26 mouse cellular contexts compared by ENCODE assay signal in the genomic region with DNA sequence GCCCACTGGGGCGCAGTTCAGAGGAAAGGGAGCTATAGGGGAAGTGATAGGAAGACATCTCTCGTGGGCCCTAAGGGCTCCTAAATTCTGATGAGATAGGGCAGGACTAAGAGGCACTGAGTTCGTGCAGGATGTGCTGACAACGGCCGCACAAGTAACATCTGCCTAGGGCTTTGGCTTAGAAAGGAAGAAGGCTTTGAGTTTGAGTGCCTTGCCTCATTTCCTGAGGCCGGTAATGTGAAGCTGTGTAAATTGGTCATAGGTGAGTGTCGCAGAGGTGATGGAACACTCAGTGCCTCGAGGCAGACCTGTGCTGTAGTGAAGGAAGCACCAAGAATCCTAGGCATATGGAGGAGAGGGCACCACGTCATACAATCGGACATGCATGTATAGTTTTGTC. TPM values are rescaled to one million over a fixed set of nuclear protein-coding genes. Genes with fewer than 3 reads are reported as not detected.
A peak's percentile ranks its signal among the peaks of the same experiment; 100 is the strongest.
DNase-seq lines count a peak whose midpoint lies in the region; ATAC-seq lines count a peak whose summit lies in the region.
"Had no signal": no experiment of that assay in that cellular context is flagged by ENCODE, and none has a peak within 500 bp of the region (broad histone marks: within the 10 kb centered on the region; RNA-seq: fewer than 3 reads in every experiment).

No protein-coding gene starts in this region.

- ATAC-seq in lung, embryonic 16.5 days (ENCODE audit: low read depth) = no peak
- no peak for ATAC-seq in liver, embryonic 13.5 days (ENCODE audit: low read depth)
- ATAC-seq in neural tube, embryonic 15.5 days (ENCODE audit: low FRiP score) = no peak
- ATAC-seq: activated CD4-positive, CD25-positive, alpha-beta regulatory T cell, adult 4 months; forebrain, embryonic 15.5 days; intestine, postnatal 0 days; midbrain, embryonic 15.5 days had no signal

- H3K36me3 ChIP-seq in heart, embryonic 10.5 days = peaks cover 71% of the 10 kb centered on the region
- H3K36me3 ChIP-seq in lung, embryonic 16.5 days (ENCODE audit: control insufficient read depth, insufficient read depth, low read length) = peaks cover 7% of the 10 kb centered on the region
- H3K36me3 ChIP-seq in liver, embryonic 13.5 days = peaks cover 79% of the 10 kb centered on the region
- H3K36me3 ChIP-seq in neural tube, embryonic 15.5 days = no peaks in the 10 kb centered on the region
- H3K36me3 ChIP-seq: forebrain, embryonic 15.5 days; midbrain, embryonic 15.5 days had no signal

- 0 out of 2 replicates have a peak overlapping the region, but pooled peaks have one; percentile 5 for H3K9ac ChIP-seq in lung, embryonic 16.5 days (ENCODE audit: low read length)
- no peak overlapping the region for H3K9ac ChIP-seq in liver, embryonic 13.5 days
- H3K9ac ChIP-seq in neural tube, embryonic 15.5 days (replicated peaks) = no peak overlapping the region
- H3K9ac ChIP-seq: embryonic facial prominence, embryonic 15.5 days; forebrain, embryonic 15.5 days; limb, embryonic 13.5 days; midbrain, embryonic 15.5 days; neural tube, embryonic 12.5 days had no signal

- DNase-seq in heart, embryonic 10.5 days (ENCODE audit: low spot score) = no peak
- DNase-seq in heart, postnatal 14 days = no peak
- no peak for DNase-seq in lung, postnatal 4 days
- no peak for DNase-seq in liver, embryonic 13.5 days
- DNase-seq in MN1 (ENCODE audit: low spot score) = no peak
- DNase-seq: adrenal gland, adult 8-10 months; cerebellum, adult 2 months; cerebellum, postnatal 36 days; embryo, embryonic 11 days; gastrocnemius, postnatal 25 days; kidney, postnatal 25 days; lung, adult 2 months; retina, postnatal 1 day; right cerebral cortex, postnatal 25 days; thymus, postnatal 14 days had no signal

- no peaks in the 10 kb centered on the region for H3K27me3 ChIP-seq in heart, embryonic 10.5 days (ENCODE audit: insufficient read depth, poor library complexity, severe bottlenecking)
- H3K27me3 ChIP-seq in lung, embryonic 16.5 days (ENCODE audit: control insufficient read depth, insufficient read depth, low read depth, low read length) = no peaks in the 10 kb centered on the region
- no peaks in the 10 kb centered on the region for H3K27me3 ChIP-seq in liver, embryonic 13.5 days
- H3K27me3 ChIP-seq in neural tube, embryonic 15.5 days (replicated peaks) = no peaks in the 10 kb centered on the region
- H3K27me3 ChIP-seq: embryonic facial prominence, embryonic 15.5 days; forebrain, embryonic 15.5 days; limb, embryonic 13.5 days; midbrain, embryonic 15.5 days; neural tube, embryonic 12.5 days had no signal

- H3K4me1 ChIP-seq in heart, embryonic 10.5 days = peaks cover 27% of the 10 kb centered on the region
- no peaks in the 10 kb centered on the region for H3K4me1 ChIP-seq in lung, embryonic 16.5 days (replicated peaks; ENCODE audit: control insufficient read depth, insufficient read depth, low read length)
- H3K4me1 ChIP-seq in liver, embryonic 13.5 days (replicated peaks) = peaks cover 36% of the 10 kb centered on the region
- peaks cover 7% of the 10 kb centered on the region for H3K4me1 ChIP-seq in neural tube, embryonic 15.5 days
- H3K4me1 ChIP-seq: embryonic facial prominence, embryonic 15.5 days; limb, embryonic 13.5 days; neural tube, embryonic 12.5 days had no signal

- intact Hi-C loops in heart, postnatal 14 days (cut with DNase I) = no loop called here

- peak overlapping the region; percentile 4; the same call in 1 of the 2 replicates for H3K27ac ChIP-seq in heart, embryonic 10.5 days
- H3K27ac ChIP-seq in lung, embryonic 16.5 days (ENCODE audit: low read length) = no peak overlapping the region
- peak overlapping the region; percentile 37; the same call in 1 of the 2 replicates for H3K27ac ChIP-seq in liver, embryonic 13.5 days
- no peak overlapping the region for H3K27ac ChIP-seq in neural tube, embryonic 15.5 days (replicated peaks)
- H3K27ac ChIP-seq: embryonic facial prominence, embryonic 15.5 days; forebrain, embryonic 15.5 days; hindbrain, embryonic 10.5 days; limb, embryonic 13.5 days; midbrain, embryonic 15.5 days; neural tube, embryonic 12.5 days had no signal

- WGBS in heart, embryonic 10.5 days = 81% methylated on average over 10 of the region's 10 CpGs
- WGBS in lung, embryonic 16.5 days = 78% methylated on average over 10 of the region's 10 CpGs
- WGBS in liver, embryonic 13.5 days (ENCODE audit: insufficient replicate concordance) = 62% methylated on average over 10 of the region's 10 CpGs
- 91% methylated on average over 10 of the region's 10 CpGs for WGBS in neural tube, embryonic 15.5 days

- no peak overlapping the region for H3K4me3 ChIP-seq in heart, embryonic 10.5 days
- H3K4me3 ChIP-seq in lung, embryonic 16.5 days (ENCODE audit: low read length) = no peak overlapping the region
- no peak overlapping the region for H3K4me3 ChIP-seq in liver, embryonic 13.5 days (replicated peaks)
- H3K4me3 ChIP-seq in neural tube, embryonic 15.5 days (replicated peaks) = no peak overlapping the region
- H3K4me3 ChIP-seq: embryonic facial prominence, embryonic 15.5 days; forebrain, embryonic 15.5 days; hindbrain, embryonic 10.5 days; limb, embryonic 13.5 days; midbrain, embryonic 15.5 days; neural tube, embryonic 12.5 days had no signal

- H3K4me2 ChIP-seq in lung, embryonic 16.5 days (ENCODE audit: low read depth, low read length) = no peak overlapping the region
- no peak overlapping the region for H3K4me2 ChIP-seq in liver, embryonic 13.5 days
- H3K4me2 ChIP-seq in neural tube, embryonic 15.5 days = no peak overlapping the region
- H3K4me2 ChIP-seq: embryonic facial prominence, embryonic 15.5 days; forebrain, embryonic 15.5 days; limb, embryonic 13.5 days; midbrain, embryonic 15.5 days; neural tube, embryonic 12.5 days had no signal

- no peaks in the 10 kb centered on the region for H3K9me3 ChIP-seq in heart, embryonic 10.5 days
- no peaks in the 10 kb centered on the region for H3K9me3 ChIP-seq in lung, embryonic 16.5 days (ENCODE audit: control insufficient read depth, low read length)
- no peaks in the 10 kb centered on the region for H3K9me3 ChIP-seq in liver, embryonic 13.5 days (replicated peaks)
- H3K9me3 ChIP-seq in neural tube, embryonic 15.5 days (replicated peaks) = no peaks in the 10 kb centered on the region
- H3K9me3 ChIP-seq: embryonic facial prominence, embryonic 15.5 days; forebrain, embryonic 15.5 days; hindbrain, embryonic 10.5 days; limb, embryonic 13.5 days; midbrain, embryonic 15.5 days; neural tube, embryonic 12.5 days had no signal

RNA-seq across cellular contexts. Expression of gene Uba7, which starts 8.6 kb away (rescaled TPM):
- polyA plus RNA-seq in heart, embryonic 10.5 days (2016; fragmentation: Nextera tagmentation; extraction: Ambion mirVana) = 29.4 and 33.6 TPM in 2 replicates
- total RNA-seq in heart, postnatal 14 days (2021) = 10 to 100 TPM; 13.8 to 19.6 TPM
- polyA plus RNA-seq in lung, embryonic 16.5 days (2015; fragmentation: Nextera tagmentation; extraction: Ambion mirVana) = 20.6 and 24.2 TPM in 2 replicates
- 56.5 and 56.9 TPM in 2 replicates for polyA plus RNA-seq in liver, embryonic 13.5 days (2015; fragmentation: Nextera tagmentation; extraction: Ambion mirVana)
- polyA plus RNA-seq in neural tube, embryonic 15.5 days (2015; fragmentation: Nextera tagmentation; extraction: Ambion mirVana) = 5.6 and 23.0 TPM in 2 replicates

RNA-seq across cellular contexts. Expression of gene Gm20661, which starts 16.2 kb away (rescaled TPM):
- polyA plus RNA-seq in heart, embryonic 10.5 days (2016; fragmentation: Nextera tagmentation; extraction: Ambion mirVana) = 2.2 and 3.4 TPM in 2 replicates
- under 1 TPM; 0.61 to 0.65 TPM for total RNA-seq in heart, postnatal 14 days (2021)
- 3.4 and 4.8 TPM in 2 replicates for polyA plus RNA-seq in lung, embryonic 16.5 days (2015; fragmentation: Nextera tagmentation; extraction: Ambion mirVana)
- 0.53 and 0.56 TPM in 2 replicates for polyA plus RNA-seq in liver, embryonic 13.5 days (2015; fragmentation: Nextera tagmentation; extraction: Ambion mirVana)
- polyA plus RNA-seq in neural tube, embryonic 15.5 days (2015; fragmentation: Nextera tagmentation; extraction: Ambion mirVana) = 1.2 and 3.1 TPM in 2 replicates
- total RNA-seq: gastrocnemius, postnatal 25 days had no signal
- polyA plus RNA-seq: activated CD4-positive, CD25-positive, alpha-beta regulatory T cell, adult 4 months; C2C12 had no signal

RNA-seq across cellular contexts. Expression of gene Traip, which starts 16.7 kb away (rescaled TPM):
- polyA plus RNA-seq in heart, embryonic 10.5 days (2016; fragmentation: Nextera tagmentation; extraction: Ambion mirVana) = 18.7 and 30.8 TPM in 2 replicates
- total RNA-seq in heart, postnatal 14 days (2021) = 1 to 10 TPM; 1.2 to 1.8 TPM
- polyA plus RNA-seq in lung, embryonic 16.5 days (2015; fragmentation: Nextera tagmentation; extraction: Ambion mirVana) = 24.0 and 24.3 TPM in 2 replicates
- polyA plus RNA-seq in liver, embryonic 13.5 days (2015; fragmentation: Nextera tagmentation; extraction: Ambion mirVana) = 17.3 and 18.9 TPM in 2 replicates
- polyA plus RNA-seq in neural tube, embryonic 15.5 days (2015; fragmentation: Nextera tagmentation; extraction: Ambion mirVana) = 6.1 and 10.2 TPM in 2 replicates

RNA-seq across cellular contexts. Expression of gene Inka1, which starts 19.0 kb away (rescaled TPM):
- 58.7 and 71.1 TPM in 2 replicates for polyA plus RNA-seq in heart, embryonic 10.5 days (2016; fragmentation: Nextera tagmentation; extraction: Ambion mirVana)
- 10 to 100 TPM; 11.1 to 12.7 TPM for total RNA-seq in heart, postnatal 14 days (2021)
- polyA plus RNA-seq in lung, embryonic 16.5 days (2015; fragmentation: Nextera tagmentation; extraction: Ambion mirVana) = 64.3 and 71.1 TPM in 2 replicates
- polyA plus RNA-seq in liver, embryonic 13.5 days (2015; fragmentation: Nextera tagmentation; extraction: Ambion mirVana) = 55.7 and 60.5 TPM in 2 replicates
- 21.0 and 30.4 TPM in 2 replicates for polyA plus RNA-seq in neural tube, embryonic 15.5 days (2015; fragmentation: Nextera tagmentation; extraction: Ambion mirVana)

RNA-seq across cellular contexts. Expression of gene Cdhr4, which starts 25.6 kb away (rescaled TPM):
- 4.0 and 5.2 TPM in 2 replicates for polyA plus RNA-seq in heart, embryonic 10.5 days (2016; fragmentation: Nextera tagmentation; extraction: Ambion mirVana)
- 1 to 10 TPM; 2.4 to 2.7 TPM for total RNA-seq in heart, postnatal 14 days (2021)
- 7.7 and 9.4 TPM in 2 replicates for polyA plus RNA-seq in lung, embryonic 16.5 days (2015; fragmentation: Nextera tagmentation; extraction: Ambion mirVana)
- polyA plus RNA-seq in liver, embryonic 13.5 days (2015; fragmentation: Nextera tagmentation; extraction: Ambion mirVana) = 1.1 and 1.2 TPM in 2 replicates
- polyA plus RNA-seq in neural tube, embryonic 15.5 days (2015; fragmentation: Nextera tagmentation; extraction: Ambion mirVana) = 1.5 and 3.5 TPM in 2 replicates
- polyA plus RNA-seq: C2C12 had no signal

Comparison
In these comparisons a context has a peak if more than half of its experiments do, and no peak if none do; other contexts are left out.
1. H3K27ac ChIP-seq: peak in heart, embryonic 10.5 days (single experiment) and liver, embryonic 13.5 days (single experiment); none in lung, embryonic 16.5 days (single experiment) and neural tube, embryonic 15.5 days (single experiment).